Mouse (Mus musculus) cerebellum, adult 9-11 months (tissue): ENCODE results near the gene Pnmal2.
A peak's percentile ranks its signal among the peaks of the same experiment; 100 is the strongest.
"Not testable (repeated sequence)": the region's sequence is repeated elsewhere in the genome, so short reads cannot be mapped to it uniquely, and the experiment has no call there.

Experiments used
- DNase-seq: peaks from one replicate; pipeline ENCODE4 v3.0.0; 2022

Pnmal2 gene

GRCm38 (mm10) chr7:16946441-16947348 is 2.2 kb downstream of the Pnmal2 start:
- DNase-seq = peak; percentile 81

GRCm38 (mm10) chr7:16947349-16947895 is 2.9 kb downstream of the Pnmal2 start:
- DNase-seq = peak; percentile 79

- peak; percentile 74 for DNase-seq
These were observed 3.5 kb downstream of the Pnmal2 start for GRCm38 (mm10) chr7:16947959-16948361.

DNA sequence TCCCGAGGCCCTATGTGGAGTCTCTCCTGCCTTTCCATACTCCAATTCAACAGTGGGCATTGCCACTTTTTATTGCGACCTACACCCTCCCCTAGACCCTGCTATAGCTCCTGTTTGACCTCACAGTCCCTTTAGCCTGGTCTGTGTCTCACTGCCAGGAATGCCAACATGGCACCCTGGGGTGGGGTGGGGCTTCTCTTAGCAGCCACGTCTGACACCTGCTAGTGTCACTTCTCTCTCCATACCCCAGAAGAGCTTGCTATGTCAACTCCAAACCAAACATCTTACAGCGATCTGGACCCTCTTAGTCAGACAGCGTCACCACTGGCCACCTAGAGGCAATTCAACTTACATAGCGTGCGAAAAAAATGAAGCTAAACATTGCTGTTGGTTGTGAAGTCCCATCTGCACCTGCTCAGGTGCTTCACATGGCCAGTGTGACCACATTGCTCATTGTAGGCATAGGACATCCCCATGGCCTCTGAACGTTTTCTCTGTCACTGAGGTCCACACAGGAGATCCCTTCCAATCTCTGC is 4.5 kb downstream of the Pnmal2 start:
- peak; percentile 71 for DNase-seq

DNA sequence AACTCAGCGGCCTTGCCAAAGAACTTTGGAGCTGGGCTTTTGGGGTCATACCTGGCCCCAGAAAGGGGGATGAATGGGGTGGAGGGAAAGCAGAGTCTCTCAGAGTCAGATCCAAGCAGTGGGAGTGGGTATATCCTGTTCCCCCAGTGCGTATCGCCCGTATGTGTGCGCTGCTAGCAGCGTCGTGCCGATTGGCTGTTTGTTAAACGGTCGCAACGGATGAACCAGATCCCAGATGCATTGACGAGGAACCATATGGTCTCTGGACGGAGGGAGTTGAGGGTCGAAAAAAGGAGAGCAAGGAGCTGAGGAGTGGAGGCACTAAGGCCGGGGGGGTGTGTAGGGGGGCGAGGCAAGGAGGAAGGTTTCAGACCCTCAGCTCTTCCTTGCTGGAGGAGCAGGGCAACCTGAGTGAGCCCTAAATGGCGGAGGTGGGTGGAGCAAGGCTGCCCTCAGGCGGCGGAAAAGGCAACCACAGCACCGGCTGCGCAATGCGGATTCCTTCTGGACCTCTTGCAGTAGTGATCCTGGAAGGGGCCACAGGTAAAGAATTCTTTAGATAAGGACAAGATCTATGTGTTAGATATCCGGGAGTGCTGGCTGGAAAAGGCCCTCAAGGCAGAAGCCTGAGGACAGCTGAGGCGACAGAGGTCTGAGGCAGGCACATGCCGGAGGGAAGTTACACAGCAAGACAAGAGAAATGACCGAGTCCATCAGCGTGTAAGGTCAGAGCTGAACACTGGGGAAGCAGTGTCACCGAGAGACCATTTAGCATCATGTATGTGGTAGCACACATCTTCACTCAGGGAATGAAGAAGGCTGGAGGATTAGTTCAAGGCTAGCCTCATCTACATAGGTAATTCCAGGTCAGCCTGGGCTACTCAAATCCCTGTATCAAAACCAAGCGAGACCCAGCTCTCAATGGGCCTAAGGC is 5.7 kb downstream of the Pnmal2 start:
- DNase-seq = peak; percentile 87

GRCm38 (mm10) chr7:16950861-16951635 is 6.6 kb downstream of the Pnmal2 start:
- peak; percentile 87 for DNase-seq

DNA sequence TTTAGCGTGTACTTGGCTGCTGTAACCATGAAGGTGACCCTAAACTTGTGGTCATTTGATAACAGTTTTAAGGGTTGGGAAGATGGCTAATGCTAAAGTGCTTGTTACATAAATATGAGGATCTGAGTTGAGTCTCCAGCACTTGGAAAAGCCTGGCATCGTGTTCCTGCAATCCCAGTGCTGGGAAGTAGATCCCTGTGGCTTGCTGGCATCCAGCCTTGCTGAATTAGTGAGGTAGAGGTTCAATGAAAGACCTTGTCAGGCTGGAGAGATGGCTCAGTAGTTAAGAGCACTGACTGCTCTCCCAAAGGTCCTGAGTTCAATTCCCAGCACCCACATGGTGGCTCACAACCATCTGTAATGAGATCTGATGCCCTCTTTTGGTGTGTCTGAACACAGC is 9.3 kb downstream of the Pnmal2 start:
- DNase-seq = not testable (repeated sequence)

DNA sequence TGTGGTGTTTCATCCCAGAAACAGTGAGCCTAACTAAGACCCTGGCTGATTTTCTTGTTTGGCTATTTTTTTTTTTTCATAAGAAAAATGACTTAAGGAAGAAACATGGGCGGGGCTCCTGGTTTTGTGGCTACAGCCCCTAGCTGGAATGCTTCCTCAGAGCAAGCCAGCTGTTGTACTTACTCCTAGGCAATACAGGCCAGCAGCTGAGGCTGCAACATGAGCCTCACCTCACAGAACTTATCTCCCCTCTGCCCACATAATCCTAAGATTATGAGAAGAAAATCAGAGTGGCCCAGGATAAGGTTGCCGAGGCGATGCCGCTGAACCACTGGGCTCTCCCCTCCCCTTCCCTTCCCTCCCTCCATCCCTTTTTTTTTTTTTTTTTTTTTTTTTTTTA is 11.2 kb downstream of the Pnmal2 start:
- DNase-seq = no peak

GRCm38 (mm10) chr7:16956410-16957265 is 12.2 kb downstream of the Pnmal2 start:
- no peak for DNase-seq

- peak; percentile 91 for DNase-seq
These were observed 15.2 kb downstream of the Pnmal2 start, which contains the start of gene Pnmal1 for GRCm38 (mm10) chr7:16959539-16960187. TSS of gene Pnmal1 (plus strand) at chr7:16959679.

DNA sequence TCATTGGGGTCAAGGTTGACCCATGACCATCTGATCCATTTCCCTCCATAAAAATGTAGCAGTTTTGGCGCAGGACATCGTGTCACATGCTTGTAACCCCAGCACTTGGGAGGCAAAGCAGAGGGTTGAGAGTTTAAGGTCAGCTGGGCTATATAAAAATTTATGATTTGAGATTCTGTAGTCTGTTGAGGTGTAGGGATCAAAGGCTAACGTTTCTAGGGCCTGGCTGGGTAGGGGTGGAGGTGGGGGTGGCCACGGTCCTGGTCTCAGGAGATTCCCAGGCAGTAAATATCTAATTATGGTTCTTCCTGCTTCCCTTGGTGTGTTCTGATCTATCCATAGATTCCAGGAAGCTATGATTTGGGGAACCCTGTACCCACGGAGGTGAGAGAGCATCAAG is 17.2 kb downstream of the Pnmal2 start:
- no peak for DNase-seq

GRCm38 (mm10) chr7:16968414-16968813 is 23.9 kb downstream of the Pnmal2 start:
- DNase-seq = no peak

DNA sequence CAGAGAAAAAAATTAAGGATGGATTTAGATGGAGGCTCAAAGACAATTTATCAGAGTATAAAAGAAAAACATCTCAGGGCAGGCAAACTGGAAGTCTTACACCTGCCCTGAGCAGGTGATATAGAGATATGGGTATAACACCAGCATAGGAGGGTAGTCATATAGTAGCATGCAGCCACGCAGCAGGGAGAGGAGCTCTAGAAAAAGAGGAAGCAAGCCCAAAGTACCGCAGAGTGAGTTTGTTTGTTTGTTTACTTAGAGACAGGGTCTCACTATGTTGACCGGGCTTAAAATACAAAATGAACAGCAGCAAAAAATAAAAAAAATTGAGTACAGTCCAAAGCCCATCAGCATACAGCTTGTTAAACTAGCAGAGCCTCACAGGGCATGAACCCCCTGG is 26.7 kb downstream of the Pnmal2 start:
- no peak for DNase-seq

GRCm38 (mm10) chr7:16974018-16974417 is 29.5 kb downstream of the Pnmal2 start:
- DNase-seq = no peak

- DNase-seq = no peak
These were observed 31.8 kb downstream of the Pnmal2 start for GRCm38 (mm10) chr7:16976298-16976697.

GRCm38 (mm10) chr7:16978173-16978572 is 33.7 kb downstream of the Pnmal2 start:
- no peak for DNase-seq

- no peak for DNase-seq
These were observed 34.1 kb downstream of the Pnmal2 start for GRCm38 (mm10) chr7:16978593-16978992.

DNA sequence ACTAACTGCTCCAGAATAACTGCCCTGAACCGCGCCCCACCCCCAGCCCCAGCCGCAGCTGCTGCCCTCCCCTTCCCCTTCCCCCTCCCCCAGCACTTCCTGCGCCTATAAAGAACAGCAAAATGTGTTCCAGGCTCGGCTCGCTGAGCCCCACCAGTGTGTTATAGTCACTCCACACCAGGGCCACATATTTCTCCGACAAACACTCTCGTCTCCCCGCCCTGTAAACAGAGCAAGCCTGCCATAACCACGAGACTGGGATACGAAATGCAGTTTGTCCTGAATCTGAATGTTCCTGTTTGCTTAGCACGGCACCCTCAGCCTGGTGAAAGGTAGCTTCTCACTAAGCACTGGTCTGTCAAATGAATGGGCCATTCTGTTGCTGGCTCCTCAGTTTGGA is 35.9 kb downstream of the Pnmal2 start:
- DNase-seq = no peak

GRCm38 (mm10) chr7:16982859-16983568 is 38.5 kb downstream of the Pnmal2 start, which contains the start of gene Gm42372:
TSS of gene Gm42372 (plus strand) at chr7:16983086.
- DNase-seq = peak; percentile 90
